Mouse (Mus musculus): ENCODE data around the gene Zbtb20.
A peak's percentile ranks its signal among the peaks of the same experiment; 100 is the strongest.
"Not testable (repeated sequence)": the region's sequence is repeated elsewhere in the genome, so short reads cannot be mapped to it uniquely, and the experiment has no call there.

Zbtb20 gene

DNA sequence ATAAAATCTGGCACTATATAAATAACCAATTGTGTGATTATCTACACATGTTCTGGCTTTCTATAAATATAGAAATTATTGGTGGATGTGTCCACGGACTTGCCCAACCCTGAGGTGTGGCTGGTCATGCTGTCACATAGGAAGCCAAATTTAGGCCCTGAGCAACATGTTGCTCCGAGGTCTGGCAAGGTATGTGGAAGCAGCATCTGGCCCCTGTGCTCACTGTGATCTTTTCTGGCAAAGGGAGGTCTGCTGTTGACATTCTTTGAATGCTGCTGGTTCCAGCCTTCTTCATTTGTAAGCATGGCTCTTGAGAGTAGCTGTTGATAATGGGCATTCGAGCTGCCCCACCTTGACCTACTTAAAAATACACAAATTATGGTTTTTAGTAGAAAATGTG lies 35.0 kb downstream of the Zbtb20 start:
- no peak for DNase-seq

DNA sequence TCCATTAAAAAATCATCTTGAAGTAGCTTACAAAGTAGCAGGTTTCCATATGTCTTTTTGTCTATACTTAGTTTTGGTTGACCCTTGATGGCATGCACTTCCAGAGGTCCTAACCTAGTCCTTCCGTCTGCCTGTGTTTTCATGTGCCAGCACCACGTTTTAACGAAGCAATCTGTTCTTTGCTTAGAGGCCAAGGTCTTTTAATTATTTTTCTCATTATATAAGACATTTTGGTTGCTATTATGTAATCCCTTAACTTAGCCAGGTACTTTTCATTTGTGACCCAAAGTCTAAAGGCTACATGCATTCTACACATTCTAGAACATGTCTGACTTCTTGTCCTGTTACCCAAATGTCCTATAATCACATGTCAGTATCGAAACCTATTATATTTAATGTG lies 35.6 kb downstream of the Zbtb20 start:
- no peak for DNase-seq

DNA sequence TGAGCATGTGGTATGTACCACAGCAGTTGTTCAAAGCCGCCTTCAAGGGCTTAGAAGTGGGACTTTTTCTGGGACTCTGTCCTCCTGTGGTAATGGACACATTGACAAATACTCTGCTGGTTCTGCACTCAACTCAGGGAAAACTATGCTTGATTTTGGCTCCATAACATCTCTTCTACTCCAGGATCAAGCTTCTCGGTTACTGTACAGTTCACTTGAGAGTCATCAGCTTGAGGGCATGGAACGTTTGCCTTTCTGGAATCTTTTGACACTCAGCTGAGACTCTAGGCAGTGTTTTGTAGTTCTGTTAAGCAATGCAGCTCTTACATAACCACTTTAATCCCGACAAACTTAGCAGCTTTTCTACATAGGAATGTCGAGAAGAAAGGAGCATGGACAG lies 36.1 kb downstream of the Zbtb20 start:
- DNase-seq = no peak

DNA sequence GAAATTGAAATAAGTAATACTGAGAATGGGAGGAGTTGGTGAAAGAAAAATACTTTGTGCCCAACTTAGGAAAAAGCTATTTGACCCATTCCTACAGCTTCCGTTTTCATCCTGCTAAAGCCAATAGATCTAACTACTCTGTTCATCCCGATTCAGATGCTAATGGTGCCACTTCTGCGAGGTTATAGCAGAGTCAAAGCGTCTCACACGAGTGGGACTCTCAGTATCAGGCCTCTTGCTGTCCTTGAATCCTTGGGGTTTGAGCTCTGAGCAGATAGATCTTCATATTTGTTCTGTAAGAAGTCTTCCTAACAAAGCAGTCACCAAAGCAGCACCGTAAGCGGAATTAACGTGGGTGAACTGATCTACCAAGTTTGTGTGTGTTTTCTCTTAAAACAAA lies 37.6 kb downstream of the Zbtb20 start:
- no peak for DNase-seq

DNA sequence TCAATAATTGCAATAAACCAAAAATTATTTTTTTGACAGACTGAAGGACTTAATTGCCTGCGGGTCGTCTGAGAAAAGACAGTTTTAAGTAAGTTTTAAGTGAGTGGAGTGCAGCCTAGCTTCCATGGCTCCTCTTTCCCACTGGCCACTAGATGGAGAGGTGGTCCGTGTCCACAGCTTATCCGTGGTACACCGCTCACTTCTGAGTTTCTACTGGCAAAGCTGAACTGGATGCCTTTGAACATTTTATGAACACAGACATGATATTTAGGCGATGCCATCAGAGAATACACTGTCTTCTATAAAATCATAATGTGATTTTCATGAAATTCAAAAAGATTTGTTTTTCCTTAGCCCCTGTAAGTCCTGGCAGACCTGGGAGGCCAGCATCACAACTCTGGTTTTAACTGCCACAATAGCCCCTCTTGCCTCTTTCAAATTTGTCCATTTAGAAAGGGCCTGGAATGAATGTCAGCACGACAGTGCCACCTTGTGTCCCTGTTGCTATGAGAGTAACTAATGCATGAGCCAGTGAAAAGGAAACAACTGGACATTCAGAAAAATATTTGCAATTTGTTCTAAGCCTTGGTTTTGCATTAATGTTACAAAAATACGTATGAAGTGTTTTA lies 38.9 kb downstream of the Zbtb20 start:
- DNase-seq = peak; percentile 27 to 43

DNA sequence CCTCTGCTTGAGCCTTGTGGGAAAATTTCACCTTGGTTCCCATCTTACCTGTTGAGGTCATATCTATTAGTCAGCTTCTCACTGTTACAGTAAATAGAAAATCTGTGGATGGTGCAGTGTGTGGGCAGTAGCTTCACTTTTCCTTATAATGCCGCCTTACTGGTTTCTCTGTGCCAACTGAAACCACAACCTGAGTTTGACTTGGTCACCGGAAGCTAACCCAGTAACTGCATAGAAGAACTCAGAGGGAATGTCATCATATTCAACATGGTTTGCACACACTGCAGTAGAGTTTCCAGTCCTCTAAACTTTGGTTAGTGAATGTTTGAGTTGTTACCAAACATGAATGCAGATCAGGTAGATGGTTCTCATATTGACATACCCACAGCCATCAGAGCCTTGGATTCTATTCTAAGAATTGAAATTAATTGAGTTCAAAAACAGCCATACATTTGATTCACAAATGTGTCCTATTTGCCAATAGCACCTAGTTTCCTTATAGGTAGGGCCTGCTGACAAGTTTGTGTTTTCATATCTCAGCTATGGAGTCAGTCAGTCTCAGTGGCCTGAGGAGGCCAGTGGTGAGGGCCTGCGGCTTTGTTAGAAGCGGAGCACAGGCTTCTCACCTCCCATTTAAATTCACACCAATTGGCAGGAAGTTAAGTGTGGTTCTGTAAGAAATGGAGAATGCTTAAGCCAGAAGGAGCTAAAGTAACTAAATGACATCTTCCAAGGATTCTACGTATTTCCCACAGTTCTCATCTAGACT lies 44.5 kb downstream of the Zbtb20 start:
- DNase-seq = no peak

DNA sequence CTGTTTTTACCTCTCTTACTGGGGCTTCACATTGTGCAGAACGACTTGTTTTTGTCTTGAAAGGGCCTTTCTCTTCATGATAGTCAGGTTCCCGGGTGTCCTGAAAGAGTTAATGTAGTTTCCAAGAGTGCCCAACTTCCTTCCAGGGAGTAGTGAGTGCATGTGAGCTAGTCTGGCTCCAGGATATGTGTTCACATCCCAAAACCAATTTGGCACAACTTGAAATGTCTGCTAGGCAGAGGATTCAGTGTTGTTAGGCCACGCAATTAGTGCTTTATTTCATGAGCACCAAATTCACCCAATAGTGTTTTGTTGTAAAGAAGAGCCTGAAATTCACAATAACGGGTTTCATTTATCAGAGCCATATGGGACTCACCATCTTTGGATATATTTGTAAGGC lies 45.8 kb downstream of the Zbtb20 start:
- no peak for DNase-seq

DNA sequence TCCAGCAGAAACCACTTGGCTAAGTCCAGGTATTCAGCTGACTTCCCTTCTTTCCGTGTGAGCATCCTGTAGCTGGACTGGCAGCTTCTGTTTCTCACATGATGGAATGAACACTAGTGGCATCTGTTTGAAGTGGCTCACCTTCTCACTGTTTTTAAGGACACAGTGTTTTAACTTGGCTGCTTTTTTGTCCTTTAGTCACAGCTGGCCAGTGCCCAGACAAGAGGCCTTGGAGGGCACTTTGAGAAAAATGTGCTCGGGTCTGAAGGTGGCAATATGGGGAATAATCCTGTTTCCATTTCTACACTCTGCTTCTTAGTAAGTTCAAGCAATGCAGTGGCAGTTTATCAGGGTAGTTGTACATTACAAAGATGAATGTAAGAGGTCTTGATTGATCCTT lies 62.5 kb downstream of the Zbtb20 start:
- DNase-seq = no peak

DNA sequence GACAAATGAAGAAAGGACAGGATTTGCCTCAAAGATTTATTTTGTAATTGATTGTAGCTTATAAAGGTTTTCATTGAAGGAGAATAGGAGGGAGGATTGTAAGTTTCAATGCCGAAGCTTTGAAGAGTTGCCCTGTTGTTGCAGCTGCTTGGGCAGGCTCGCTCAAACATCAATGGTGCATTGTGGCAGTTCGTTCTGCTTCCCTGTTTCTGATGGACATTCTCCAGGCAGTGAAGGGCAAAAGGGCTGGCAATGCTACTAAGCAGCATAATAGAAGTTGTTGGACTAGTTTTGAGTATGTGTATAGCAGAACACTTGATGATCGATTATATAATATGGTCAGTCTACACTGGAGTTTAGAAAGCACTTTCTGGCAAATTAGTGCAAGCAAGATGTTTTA lies 71.3 kb downstream of the Zbtb20 start:
- DNase-seq = no peak

DNA sequence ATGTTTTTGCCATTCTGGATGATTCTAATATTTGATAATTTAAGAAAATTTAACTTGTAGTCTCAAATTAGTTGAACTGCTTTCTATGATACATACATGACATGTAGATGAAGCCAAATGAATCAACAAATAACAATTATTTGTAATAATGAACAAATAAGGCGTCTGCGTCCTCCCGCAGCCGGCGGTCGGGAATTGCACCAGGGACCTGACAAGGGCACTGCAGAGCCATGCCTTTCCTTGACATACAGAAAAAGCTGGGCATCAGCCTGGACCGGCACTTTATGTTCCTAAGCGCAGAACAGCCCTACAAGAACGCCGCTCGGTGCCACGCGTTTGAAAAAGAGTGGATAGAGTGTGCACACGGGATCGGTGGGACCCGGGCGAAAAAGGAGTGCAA lies 79.7 kb downstream of the Zbtb20 start:
- DNase-seq = not testable (repeated sequence)

DNA sequence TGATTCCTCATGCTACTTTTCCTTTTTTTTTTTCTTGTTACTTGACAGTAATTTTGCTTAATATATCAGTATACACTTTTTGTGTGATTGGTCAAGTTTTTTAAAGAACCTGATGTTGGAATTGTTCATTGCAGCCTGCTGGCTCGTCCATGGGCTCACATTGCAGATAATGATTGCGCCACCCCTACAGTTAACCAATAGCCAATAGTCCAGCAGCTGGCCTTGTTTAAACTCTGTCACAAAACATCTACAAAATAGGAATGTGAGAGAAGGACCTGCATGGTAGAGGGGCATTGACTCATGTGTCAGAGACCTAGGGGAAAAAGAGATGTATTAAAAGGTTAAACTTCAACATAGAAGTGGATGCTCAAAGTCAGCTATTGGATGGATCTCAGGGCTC lies 97.2 kb downstream of the Zbtb20 start:
- no peak for DNase-seq

DNA sequence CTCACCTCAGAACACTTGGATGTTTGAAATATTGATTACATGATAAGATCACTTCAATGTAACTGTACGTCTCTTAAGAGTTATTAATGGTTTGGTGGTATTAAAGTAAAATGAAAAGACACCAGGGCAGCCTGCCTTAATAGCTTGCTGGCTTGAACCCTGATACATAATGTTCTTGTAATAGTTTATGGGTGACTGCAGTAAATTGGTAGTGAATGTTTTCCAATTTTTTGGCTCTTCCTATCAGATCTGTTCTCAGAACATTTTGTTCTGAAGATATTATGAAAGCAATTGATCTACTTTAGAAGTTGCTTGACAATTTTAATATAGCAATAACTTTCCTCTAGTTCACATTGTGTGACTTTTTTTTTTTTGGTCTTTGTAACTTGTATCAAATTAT lies 123.2 kb downstream of the Zbtb20 start:
- no peak for DNase-seq

DNA sequence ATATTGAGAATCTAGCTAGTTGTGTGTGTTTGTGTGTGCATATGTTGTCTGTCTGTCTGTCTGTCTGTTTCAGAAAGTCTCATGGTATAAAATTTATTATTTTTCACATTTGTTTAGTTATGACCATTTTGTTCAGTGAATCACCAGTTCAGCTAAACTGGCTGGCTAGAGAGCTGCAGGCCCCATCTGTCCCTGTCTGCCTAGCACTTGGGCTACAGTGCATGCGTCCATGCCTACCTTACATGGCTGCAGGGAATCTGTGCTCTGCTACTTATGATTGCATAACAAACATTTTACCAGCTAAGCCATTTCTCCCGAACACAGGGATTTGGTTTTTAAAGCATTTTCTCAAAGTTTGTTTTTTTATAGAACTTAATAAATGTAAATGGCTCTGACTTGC lies 150.7 kb downstream of the Zbtb20 start:
- no peak for DNase-seq

DNA sequence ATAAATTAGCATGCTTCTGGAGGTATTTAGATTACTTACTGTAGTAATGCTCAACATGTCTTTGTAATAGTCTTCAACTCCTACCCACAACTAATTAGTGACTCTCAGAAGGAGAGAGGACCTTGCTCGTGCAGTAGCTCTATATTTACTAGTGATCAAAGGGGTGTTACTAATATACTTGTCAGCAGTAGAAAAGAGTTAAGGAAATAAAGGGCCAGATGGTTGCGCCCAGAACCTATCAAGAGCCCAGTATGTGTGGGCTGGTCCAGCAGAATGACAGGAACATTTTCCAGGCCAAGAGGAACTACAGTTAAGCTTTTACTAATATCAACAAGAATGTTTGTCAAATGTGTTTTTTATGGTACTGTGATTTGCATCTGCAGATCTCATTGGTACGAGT lies 153.6 kb downstream of the Zbtb20 start:
- DNase-seq = no peak

DNA sequence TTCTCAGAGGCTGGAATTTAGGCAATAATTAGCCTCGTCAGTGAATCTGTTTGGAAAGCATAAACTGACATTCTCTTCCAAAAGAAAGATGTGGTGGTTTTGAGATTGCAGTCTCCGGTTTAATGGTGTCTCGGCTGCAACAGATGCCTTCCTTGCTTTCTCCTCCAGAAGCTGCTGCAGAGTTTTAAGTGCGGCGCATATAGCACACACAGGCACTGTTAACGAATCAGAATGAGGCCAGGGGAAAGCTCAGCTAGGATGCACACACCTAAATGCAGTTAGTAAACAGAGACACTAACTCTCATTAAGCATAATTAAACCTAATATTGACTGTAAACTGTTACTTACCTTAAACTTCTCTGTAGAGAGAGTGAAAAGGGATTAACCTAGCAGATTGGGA lies 160.0 kb downstream of the Zbtb20 start:
- DNase-seq = no peak

DNA sequence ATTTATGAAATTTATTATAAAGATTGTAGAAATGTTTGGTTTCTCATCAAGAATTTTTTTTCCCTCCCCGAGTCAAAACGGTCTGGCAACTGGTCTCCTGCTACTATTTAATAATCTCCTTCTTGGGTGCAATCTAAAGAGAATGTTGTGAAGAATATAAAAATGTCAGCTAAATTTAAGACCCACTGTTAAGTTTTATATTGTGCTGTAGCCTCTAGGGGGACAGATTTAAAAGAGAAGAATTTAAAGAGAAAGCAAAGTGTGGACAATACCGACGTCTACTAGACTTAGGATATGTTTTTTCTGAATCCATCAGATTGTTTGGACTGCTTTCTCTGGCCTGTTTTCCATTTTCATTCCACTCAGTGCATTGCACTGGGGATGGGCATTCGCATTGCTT lies 160.8 kb downstream of the Zbtb20 start:
- no peak for DNase-seq

DNA sequence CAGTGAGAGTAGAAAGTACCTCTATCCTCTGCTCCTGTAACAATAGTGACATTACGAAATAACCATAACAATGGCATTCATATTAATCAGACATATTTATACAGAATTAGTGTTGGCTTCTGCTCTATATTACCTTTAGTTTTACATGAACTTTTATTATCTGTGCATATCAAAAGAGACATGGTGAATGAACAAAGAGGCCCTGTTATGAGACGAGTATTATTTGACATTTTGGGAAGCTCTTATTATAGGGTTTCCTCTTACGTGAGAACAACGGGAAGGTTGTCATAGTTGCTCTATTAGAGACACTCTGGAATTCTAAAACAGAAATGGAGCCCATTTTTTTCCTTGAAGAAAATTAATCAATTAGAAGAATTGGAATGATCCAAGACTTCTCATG lies 161.6 kb downstream of the Zbtb20 start:
- DNase-seq = no peak

DNA sequence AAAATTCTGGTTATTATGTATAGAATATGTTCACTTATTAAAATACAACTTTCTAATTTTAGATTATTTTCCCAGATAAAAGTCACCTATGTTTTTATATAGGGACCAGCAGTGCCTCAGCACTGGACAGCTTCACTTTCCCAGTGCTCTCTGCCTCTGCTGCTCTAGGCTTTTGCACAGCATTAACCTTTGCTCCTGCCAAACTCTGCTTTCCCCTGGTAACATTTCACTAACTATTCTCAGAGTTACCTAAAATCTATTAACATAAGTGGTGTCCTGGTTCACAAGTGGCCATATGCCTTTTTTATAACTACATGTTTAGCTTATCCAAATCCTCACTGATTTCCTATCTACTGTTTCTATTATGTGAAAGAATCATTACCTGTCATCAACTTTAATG lies 169.9 kb downstream of the Zbtb20 start:
- no peak for DNase-seq

DNA sequence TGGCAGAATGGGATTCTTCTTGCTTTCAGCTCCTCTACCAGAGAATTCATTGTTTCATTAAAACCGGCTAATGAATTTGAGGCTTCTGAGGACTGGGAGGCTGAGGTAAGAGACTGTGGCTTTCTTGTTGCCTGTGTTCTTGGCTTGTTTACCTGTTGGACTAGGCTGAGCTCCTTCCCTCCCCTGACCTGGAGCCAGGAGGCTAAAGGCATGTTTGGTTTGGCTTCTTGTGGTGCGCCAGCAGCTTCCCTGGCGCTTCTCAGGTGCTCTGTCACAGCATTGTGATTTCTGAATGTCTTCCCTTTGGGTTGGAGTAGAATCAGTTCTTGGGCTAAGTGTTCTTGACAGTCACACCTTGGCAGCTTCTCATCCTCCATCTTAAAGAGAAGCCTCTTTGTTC lies 171.0 kb downstream of the Zbtb20 start:
- no peak for DNase-seq

DNA sequence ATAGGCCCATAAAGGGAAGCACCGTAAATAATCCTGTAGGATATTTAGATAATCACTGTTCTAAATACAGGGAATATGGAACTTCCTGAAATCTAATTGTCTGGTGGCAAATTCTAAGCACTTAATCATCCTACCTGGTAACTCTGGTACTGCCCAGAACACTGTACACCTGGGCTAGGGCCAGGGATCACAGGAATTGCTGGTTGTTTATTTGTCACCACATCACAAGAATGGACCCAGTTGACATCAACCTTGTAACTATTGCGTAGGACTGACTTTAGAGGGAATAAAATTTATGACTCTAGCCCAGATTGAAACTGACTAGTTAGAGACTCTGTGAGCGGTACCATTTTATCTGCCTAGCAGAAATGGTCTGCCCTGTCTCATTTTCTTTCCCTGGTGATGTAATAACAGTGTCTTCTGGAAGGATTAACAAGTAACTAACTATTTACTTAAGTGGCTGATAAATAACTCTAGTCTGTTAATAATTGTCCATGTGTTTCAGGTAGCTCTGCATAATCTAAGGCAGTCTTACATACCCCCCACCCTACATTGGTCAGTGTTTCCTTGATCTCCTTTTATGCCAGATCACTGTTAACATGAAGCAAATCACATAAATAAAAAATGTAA lies 194.1 kb downstream of the Zbtb20 start:
- DNase-seq = no peak

DNA sequence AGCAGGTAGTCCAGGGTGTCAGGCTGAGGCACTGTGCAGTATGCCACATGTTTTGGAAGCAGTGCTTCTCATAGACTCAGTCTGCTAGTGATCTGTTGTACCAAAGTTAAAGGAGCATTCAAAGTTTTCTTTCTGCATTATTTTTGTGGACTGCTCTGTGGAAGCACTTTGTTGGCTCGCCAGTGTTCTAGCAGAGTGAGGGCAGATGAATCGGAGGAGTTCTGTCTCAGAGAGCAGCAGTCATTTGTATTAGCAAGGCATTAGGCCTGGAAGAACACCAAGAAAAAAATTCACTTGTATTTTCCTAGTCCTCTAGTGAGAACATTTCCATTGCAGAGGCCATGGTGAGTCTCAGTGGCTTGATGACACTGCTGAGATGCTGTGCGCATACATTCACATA lies 196.2 kb downstream of the Zbtb20 start:
- no peak for DNase-seq

DNA sequence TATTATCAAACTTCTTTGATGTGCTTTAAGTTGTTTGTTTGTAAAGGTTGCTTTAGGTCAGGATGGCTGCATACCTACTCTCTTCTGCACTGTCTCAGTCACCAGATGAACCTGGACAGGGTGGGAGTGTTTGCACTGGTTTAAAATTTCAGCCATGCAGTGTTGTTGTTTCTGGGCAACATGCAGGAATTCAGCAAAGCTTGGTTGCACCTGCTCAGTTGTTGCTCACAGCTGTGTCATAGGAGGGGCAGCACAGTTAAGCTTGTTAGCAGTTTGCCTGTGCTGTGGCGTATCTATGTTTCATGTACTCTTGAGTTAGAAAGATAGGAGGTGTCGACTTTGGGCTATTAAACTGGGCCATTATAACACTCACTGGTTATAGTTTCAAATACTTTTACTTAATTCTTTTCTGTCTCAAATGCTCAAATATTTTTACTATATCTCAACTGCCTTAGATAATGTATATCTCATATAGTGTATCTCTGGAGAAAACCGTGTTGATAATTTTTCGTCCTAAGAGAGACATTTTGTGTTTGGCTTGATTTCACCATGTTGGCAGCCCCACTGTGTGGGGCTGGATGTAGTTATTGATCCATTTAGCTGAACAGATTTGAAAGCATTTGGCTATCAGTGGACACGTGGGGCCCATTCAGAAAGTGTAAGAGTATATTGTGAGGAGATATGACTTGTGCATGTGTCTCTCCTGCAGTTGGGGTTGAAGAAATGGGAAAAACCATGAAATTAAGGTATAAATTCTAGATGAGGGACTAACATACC lies 197.3 kb downstream of the Zbtb20 start:
- no peak for DNase-seq

DNA sequence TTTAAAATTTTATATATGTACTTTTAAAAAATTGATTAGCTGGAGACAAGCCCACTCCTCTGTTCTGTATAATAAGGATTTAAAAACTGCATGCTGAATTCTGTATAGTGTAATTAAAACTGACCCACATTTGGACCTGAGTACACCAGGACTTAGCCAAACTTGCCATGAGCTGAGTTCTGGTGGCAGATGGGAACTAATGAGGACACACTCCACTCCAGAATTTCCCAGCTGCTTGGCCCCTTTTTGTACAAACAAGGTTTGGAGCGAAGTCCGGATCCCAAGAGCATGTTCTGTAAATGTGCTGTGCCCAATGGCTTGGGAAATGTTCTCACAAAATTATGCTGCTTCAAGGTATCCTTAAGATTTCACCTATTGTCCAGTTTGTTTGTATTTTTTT lies 204.7 kb downstream of the Zbtb20 start:
- no peak for DNase-seq

Data from thymus, postnatal 36 days (tissue).